Mouse (Mus musculus) common myeloid progenitor, adult 5-6 weeks (primary cell): Measurements from ENCODE around the gene Haus5. TPM values are rescaled to one million over a fixed set of nuclear protein-coding genes. Genes with fewer than 3 reads are reported as not detected.
A peak's percentile ranks its signal among the peaks of the same experiment; 100 is the strongest.

Experiments used
- ATAC-seq: replicated peaks from 2 replicates; pipeline ENCODE4 v1.8.0; 2016; ENCODE audit warnings: low read depth, mild to moderate bottlenecking, moderate TSS enrichment, inconsistent platforms; ENCODE audit not compliant: poor library complexity, severe bottlenecking
- total RNA-seq: library from RNA; stranded (forward); fragments of 200-1000, 187-1606 nt; gene quantifications from 2 replicates; pipeline ENCODE4 v1.2.3, GENCODE M21; 2017

Gene Haus5
- total RNA-seq, 1 experiment from 2014 or later: 27.1 TPM

GRCm38 (mm10) chr7:30629013-30629412, 35.8 kb downstream of the Haus5 start:
- no peak for ATAC-seq

- no peak for ATAC-seq
Observed at GRCm38 (mm10) chr7:30626647-30627046, 38.1 kb downstream of the Haus5 start.

GRCm38 (mm10) chr7:30625530-30626384, 39.0 kb downstream of the Haus5 start, which contains the start of gene Cox6b1:
TSS of gene Cox6b1 (minus strand) at chr7:30626151.
- ATAC-seq: peak; percentile 97

GRCm38 (mm10) chr7:30619202-30619601, 45.6 kb downstream of the Haus5 start:
- ATAC-seq: 0 out of 2 replicates have a peak, but pooled peaks have one; percentile 45

- ATAC-seq: no peak
Observed at GRCm38 (mm10) chr7:30618658-30619057, 46.1 kb downstream of the Haus5 start.

GRCm38 (mm10) chr7:30615049-30615760, 49.6 kb downstream of the Haus5 start:
- no peak for ATAC-seq

GRCm38 (mm10) chr7:30614454-30614853, 50.3 kb downstream of the Haus5 start:
- ATAC-seq: peak; percentile 79

- peak; percentile 69 for ATAC-seq
Observed at GRCm38 (mm10) chr7:30613529-30614112, 51.2 kb downstream of the Haus5 start.

GRCm38 (mm10) chr7:30612654-30613402, 52.0 kb downstream of the Haus5 start, which contains the start of gene Upk1a:
TSS of gene Upk1a (minus strand) at chr7:30612847.
- 0 out of 2 replicates have a peak, but pooled peaks have one; percentile 3 for ATAC-seq

- no peak for ATAC-seq
Observed at GRCm38 (mm10) chr7:30610043-30610442, 54.8 kb downstream of the Haus5 start.

GRCm38 (mm10) chr7:30608476-30608875, 56.3 kb downstream of the Haus5 start:
- no peak for ATAC-seq

GRCm38 (mm10) chr7:30607706-30608309, 57.0 kb downstream of the Haus5 start:
- ATAC-seq: peak; percentile 92

- no peak for ATAC-seq
Observed at GRCm38 (mm10) chr7:30604944-30605343, 59.9 kb downstream of the Haus5 start.

GRCm38 (mm10) chr7:30604424-30604823, 60.4 kb downstream of the Haus5 start:
- no peak for ATAC-seq

Other genes starting within 250 kb of the Haus5 start
- gene Hcst, start 245.1 kb downstream of the Haus5 start, total RNA-seq: 9.4 and 11.9 TPM in 2 replicates
- 9.0 and 13.0 TPM in 2 replicates for gene Nfkbid, start 243.3 kb downstream of the Haus5 start, total RNA-seq
- not detected in 2 replicates for gene Aplp1, start 219.5 kb downstream of the Haus5 start, total RNA-seq
- not detected in 2 replicates for gene Kirrel2, start 207.3 kb downstream of the Haus5 start, total RNA-seq
- 0.19 and 1.8 TPM in 2 replicates for gene Nphs1, start 206.7 kb downstream of the Haus5 start, total RNA-seq
- not detected in 2 replicates for gene Prodh2, start 171.4 kb downstream of the Haus5 start, total RNA-seq
- gene Arhgap33, start 129.9 kb downstream of the Haus5 start, total RNA-seq: 5.2 and 9.1 TPM in 2 replicates
- gene Hspb6, start 112.8 kb downstream of the Haus5 start, total RNA-seq: 3.2 and 4.2 TPM in 2 replicates
- gene Proser3, start 112.7 kb downstream of the Haus5 start, total RNA-seq: 4.7 TPM in 2 replicates
- 20.8 and 21.2 TPM in 2 replicates for gene Lin37, start 105.2 kb downstream of the Haus5 start, total RNA-seq
- gene U2af1l4, start 101.7 kb downstream of the Haus5 start, total RNA-seq: 58.2 and 68.5 TPM in 2 replicates
- gene Gm49396, start 101.7 kb downstream of the Haus5 start, total RNA-seq: 3.7 and 5.4 TPM in 2 replicates
- gene Psenen, start 101.4 kb downstream of the Haus5 start, total RNA-seq: 117 and 174 TPM in 2 replicates
- 1.8 TPM in 1 of 2 replicates, not detected in the other for gene Igflr1, start 99.6 kb downstream of the Haus5 start, total RNA-seq
- gene Kmt2b, start 76.3 kb downstream of the Haus5 start, total RNA-seq: 8.9 and 24.9 TPM in 2 replicates
- gene Zbtb32, start 66.1 kb downstream of the Haus5 start, total RNA-seq: 0.32 TPM in 1 of 2 replicates, not detected in the other
- not detected in 2 replicates for gene Upk1a, start 52.1 kb downstream of the Haus5 start, total RNA-seq
- gene Cox6b1, start 38.8 kb downstream of the Haus5 start, total RNA-seq: 396 and 504 TPM in 2 replicates
- not detected in 2 replicates for gene Etv2, start 29.1 kb downstream of the Haus5 start, total RNA-seq
- 39.4 and 47.8 TPM in 2 replicates for gene Rbm42, start 14.7 kb downstream of the Haus5 start, total RNA-seq
- gene Pmis2, start 6.6 kb upstream of the Haus5 start, total RNA-seq: not detected in 2 replicates
- not detected in 2 replicates for gene 2200002J24Rik, start 33.9 kb upstream of the Haus5 start, total RNA-seq
- gene Atp4a, start 47.2 kb upstream of the Haus5 start, total RNA-seq: 1.1 and 1.8 TPM in 2 replicates
- 51.1 and 61.8 TPM in 2 replicates for gene Tmem147, start 64.5 kb upstream of the Haus5 start, total RNA-seq
- gene Gapdhs, start 78.7 kb upstream of the Haus5 start, total RNA-seq: not detected in 2 replicates
- 0.78 TPM in 1 of 2 replicates, not detected in the other for gene Sbsn, start 86.5 kb upstream of the Haus5 start, total RNA-seq
- 4.2 TPM in 1 of 2 replicates, not detected in the other for gene Dmkn, start 98.8 kb upstream of the Haus5 start, total RNA-seq
- not detected in 2 replicates for gene Krtdap, start 122.9 kb upstream of the Haus5 start, total RNA-seq
- gene Ffar2, start 158.8 kb upstream of the Haus5 start, total RNA-seq: 20.3 and 28.0 TPM in 2 replicates
- gene Ffar3, start 191.2 kb upstream of the Haus5 start, total RNA-seq: not detected in 2 replicates
- not detected in 2 replicates for gene Ffar1, start 196.6 kb upstream of the Haus5 start, total RNA-seq
- gene Cd22, start 215.3 kb upstream of the Haus5 start, total RNA-seq: 0.29 and 7.6 TPM in 2 replicates
- gene Mag, start 249.9 kb upstream of the Haus5 start, total RNA-seq: not detected in 2 replicates